Mouse (Mus musculus) small intestine, adult 2 months (tissue): ENCODE results near the gene Otop3. TPM values are rescaled to one million over a fixed set of nuclear protein-coding genes. Genes with fewer than 3 reads are reported as not detected.
"Not testable (repeated sequence)": the region's sequence is repeated elsewhere in the genome, so short reads cannot be mapped to it uniquely, and the experiment has no call there.

Source experiments
- H3K27ac ChIP-seq: fragments of 200-500 bp; 2 replicates; pipeline ENCODE4 v1.5.1; 2012; ENCODE audit warnings: low read depth, low read length, control low read depth, inconsistent platforms; ENCODE audit not compliant: insufficient read depth
- H3K27me3 ChIP-seq: fragments of 200-500 bp; 2 replicates; pipeline ENCODE4 v1.6.1; 2012; ENCODE audit warnings: mild to moderate bottlenecking, moderate library complexity, low read length, inconsistent platforms; ENCODE audit not compliant: control insufficient read depth, insufficient read depth
- H3K36me3 ChIP-seq: fragments of 200-500 bp; 2 replicates; pipeline ENCODE4 v1.6.1; 2012; ENCODE audit warnings: mild to moderate bottlenecking, low read length, control low read depth, inconsistent platforms; ENCODE audit not compliant: control insufficient read depth, insufficient read depth
- H3K4me1 ChIP-seq: fragments of 200-500 bp; 2 replicates; pipeline ENCODE4 v1.6.1; 2012; ENCODE audit warnings: low read length, inconsistent platforms, mixed read lengths; ENCODE audit not compliant: control insufficient read depth, insufficient read depth, insufficient read length
- H3K4me3 ChIP-seq: fragments of 200-500 bp; 2 replicates; pipeline ENCODE4 v1.5.1; 2012; ENCODE audit warnings: low read depth, mild to moderate bottlenecking, control low read depth, inconsistent platforms, low read length, moderate library complexity
- CTCF ChIP-seq: fragments of 200-500 bp; IDR thresholded peaks from 2 replicates; pipeline ENCODE4 v1.5.1; 2012; ENCODE audit warnings: low read depth, mild to moderate bottlenecking, control low read depth, inconsistent platforms, low read length, moderate library complexity, mixed read lengths; ENCODE audit not compliant: insufficient replicate concordance, insufficient read length; ENCODE audit errors: extremely low read depth
- POLR2A ChIP-seq: fragments of 200-500 bp; IDR thresholded peaks from 2 replicates; pipeline ENCODE4 v1.6.1; 2012; ENCODE audit warnings: low read depth, mild to moderate bottlenecking, control low read depth, inconsistent platforms, low read length, moderate library complexity
- WGBS: fragments of 180-500 bp; shearing (Covaris S2); methylation state at CpG from one replicate; pipeline ENCODE4 v1.1.7; 2018; 5-methylcytosine and 5-hydroxymethylcytosine counted together
- polyA plus RNA-seq: library from polyadenylated mRNA; depleted of rRNA; stranded (reverse); fragments of >200 nt; gene quantifications from 2 replicates; pipeline ENCODE4 v1.2.3, GENCODE M21; 2012; rRNA removed

The Otop3 gene
- polyA plus RNA-seq, 1 experiment, result 0.61 TPM

GRCm38 (mm10) chr11:115381743-115382539 is 47.4 kb downstream of the Otop3 start, which contains the start of gene Cdr2l:
TSS of gene Cdr2l (plus strand) at chr11:115381916.
- H3K27ac ChIP-seq, result peak within 1 kb of the TSS; percentile 55
- H3K27me3 ChIP-seq, result no peaks in the 10 kb centered on the region
- no peak for TF ChIP-seq CTCF
- peak; percentile 47; the same call in 1 of the 2 replicates for TF ChIP-seq POLR2A
- H3K4me3 ChIP-seq, result peak within 1 kb of the TSS; percentile 70
- H3K4me1 ChIP-seq, result peaks cover 3% of the 10 kb centered on the region
- H3K36me3 ChIP-seq, result no peaks in the 10 kb centered on the region
- 1% methylated on average over 76 of the region's 76 CpGs for WGBS

GRCm38 (mm10) chr11:115382891-115383290 is 48.4 kb downstream of the Otop3 start:
- WGBS, result 50% methylated on average over 5 of the region's 5 CpGs

DNA sequence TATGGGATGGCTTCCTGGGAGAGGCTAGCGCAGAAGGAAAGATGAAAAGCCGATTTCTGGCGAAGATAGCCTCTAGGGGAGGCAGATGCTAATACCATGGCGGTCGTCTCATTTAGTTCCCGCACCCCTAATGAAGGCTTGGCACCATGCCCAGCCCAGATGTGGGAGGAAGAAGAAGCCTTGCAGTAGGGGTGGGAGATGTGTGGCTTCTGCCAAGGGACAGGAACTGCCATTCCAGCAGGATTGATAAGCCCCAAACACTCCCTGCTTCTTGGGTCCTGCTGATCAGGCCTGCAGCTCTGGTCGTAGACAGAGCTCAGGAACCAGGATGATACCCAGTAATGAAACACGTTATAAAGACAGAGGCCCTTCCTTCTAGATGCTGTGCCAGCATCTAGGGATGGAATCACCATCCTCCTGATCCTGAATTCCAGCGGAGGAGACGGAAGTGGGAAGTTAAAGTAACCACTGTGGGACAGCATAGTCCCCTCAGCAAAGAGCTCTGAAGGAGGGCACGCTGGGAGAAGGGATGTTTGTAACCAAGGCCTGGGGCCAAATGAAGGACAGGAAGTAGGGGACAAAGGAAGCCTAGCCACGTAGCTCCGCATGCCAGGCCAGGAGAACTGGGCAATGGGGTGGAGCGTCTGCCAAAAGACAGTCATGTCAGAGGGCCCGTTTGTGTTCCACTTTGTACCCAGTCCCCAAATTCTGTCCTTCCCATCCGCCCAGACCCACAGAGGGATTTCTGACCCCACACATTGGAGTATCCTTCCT is 49.4 kb downstream of the Otop3 start:
- no peaks in the 10 kb centered on the region for H3K36me3 ChIP-seq
- no peak overlapping the region for H3K4me3 ChIP-seq
- H3K27ac ChIP-seq, result no peak overlapping the region
- H3K4me1 ChIP-seq, result peaks cover 3% of the 10 kb centered on the region
- no peaks in the 10 kb centered on the region for H3K27me3 ChIP-seq
- TF ChIP-seq POLR2A, result no peak
- TF ChIP-seq CTCF, result no peak
- WGBS, result 57% methylated on average over 16 of the region's 16 CpGs

More at GRCm38 (mm10) chr11:115382891-115383290, 48.4 kb downstream of the Otop3 start:
- TF ChIP-seq POLR2A (no peak), CTCF (no peak)
- Histone ChIP-seq H3K27ac (no peak overlapping the region), H3K36me3 (no peaks in the 10 kb centered on the region), H3K4me1 (peaks cover 3% of the 10 kb centered on the region), H3K27me3 (no peaks in the 10 kb centered on the region), H3K4me3 (peak overlapping the region; percentile 70)

- TF ChIP-seq CTCF (no peak), POLR2A (no peak)
- no peaks in the 10 kb centered on the region for H3K36me3 ChIP-seq
- peaks cover 3% of the 10 kb centered on the region for H3K4me1 ChIP-seq
- WGBS, result 85% methylated on average over 5 of the region's 5 CpGs
- no peak overlapping the region for H3K27ac ChIP-seq
- H3K4me3 ChIP-seq, result no peak overlapping the region
- H3K27me3 ChIP-seq, result no peaks in the 10 kb centered on the region
Measured at GRCm38 (mm10) chr11:115384587-115384986, 50.1 kb downstream of the Otop3 start.

GRCm38 (mm10) chr11:115386859-115387258 is 52.3 kb downstream of the Otop3 start:
- 80% methylated on average over 3 of the region's 3 CpGs for WGBS
- not testable (repeated sequence) for H3K4me3 ChIP-seq, H3K4me1 ChIP-seq, H3K27me3 ChIP-seq, H3K36me3 ChIP-seq, H3K27ac ChIP-seq

DNA sequence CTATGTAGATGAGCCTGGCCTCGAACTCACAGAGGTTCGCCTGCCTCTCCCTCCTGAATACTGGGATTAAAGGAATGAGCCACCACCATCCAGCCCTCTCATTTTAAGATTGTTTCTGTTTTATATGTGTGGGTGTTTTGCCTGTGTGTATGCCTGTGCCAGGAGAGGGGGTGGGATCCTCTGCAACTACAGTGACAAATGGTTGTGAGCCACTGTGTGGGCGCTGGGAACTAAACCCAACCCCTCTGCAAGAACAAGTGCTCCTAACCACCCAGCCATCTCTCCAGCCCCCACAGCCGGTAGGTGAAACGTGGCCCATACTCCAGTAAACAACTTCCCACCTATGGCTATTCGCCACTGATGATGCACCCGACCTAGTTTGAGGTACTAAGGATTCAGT is 56.8 kb downstream of the Otop3 start:
- TF ChIP-seq CTCF, result no peak
- TF ChIP-seq POLR2A, result no peak
- no peaks in the 10 kb centered on the region for H3K27me3 ChIP-seq
- no peaks in the 10 kb centered on the region for H3K4me1 ChIP-seq
- WGBS, result 93% methylated on average over 7 of the region's 7 CpGs
- H3K36me3 ChIP-seq, result no peaks in the 10 kb centered on the region
- no peak overlapping the region for H3K4me3 ChIP-seq
- H3K27ac ChIP-seq, result no peak overlapping the region

- H3K27me3 ChIP-seq, result no peaks in the 10 kb centered on the region
- WGBS, result 70% methylated on average over 34 of the region's 34 CpGs
- H3K27ac ChIP-seq, result no peak overlapping the region
- no peaks in the 10 kb centered on the region for H3K36me3 ChIP-seq
- H3K4me3 ChIP-seq, result no peak overlapping the region
- no peaks in the 10 kb centered on the region for H3K4me1 ChIP-seq
- TF ChIP-seq CTCF (no peak), POLR2A (no peak)
Measured at GRCm38 (mm10) chr11:115393721-115394325, 59.3 kb downstream of the Otop3 start.

Other genes with a start within 250 kb of the Otop3 start
- gene Rab37, start 243.3 kb upstream of the Otop3 start, polyA plus RNA-seq, result 0.91 and 2.2 TPM in 2 replicates
- 3.9 and 6.9 TPM in 2 replicates for gene Cd300lf, start 200.7 kb upstream of the Otop3 start, polyA plus RNA-seq
- 314 and 949 TPM in 2 replicates for gene Slc9a3r1, start 171.4 kb upstream of the Otop3 start, polyA plus RNA-seq
- gene Tmem104, start 147.2 kb upstream of the Otop3 start, polyA plus RNA-seq, result 10.0 and 21.0 TPM in 2 replicates
- 22.7 and 35.6 TPM in 2 replicates for gene Nat9, start 146.9 kb upstream of the Otop3 start, polyA plus RNA-seq
- 0.10 and 0.33 TPM in 2 replicates for gene Grin2c, start 67.5 kb upstream of the Otop3 start, polyA plus RNA-seq
- gene Fdxr, start 57.7 kb upstream of the Otop3 start, polyA plus RNA-seq, result 7.8 and 12.2 TPM in 2 replicates
- gene Fads6, start 37.1 kb upstream of the Otop3 start, polyA plus RNA-seq, result 0.71 and 1.4 TPM in 2 replicates
- gene Otop2, start 27.6 kb upstream of the Otop3 start, polyA plus RNA-seq, result 0.08 and 1.3 TPM in 2 replicates
- gene Ush1g, start 12.7 kb upstream of the Otop3 start, polyA plus RNA-seq, result 0.05 and 0.08 TPM in 2 replicates
- gene Hid1, start 33.0 kb downstream of the Otop3 start, polyA plus RNA-seq, result 30.2 and 37.6 TPM in 2 replicates
- gene Cdr2l, start 47.2 kb downstream of the Otop3 start, polyA plus RNA-seq, result 3.8 and 4.2 TPM in 2 replicates
- gene Mrpl58, start 69.0 kb downstream of the Otop3 start, polyA plus RNA-seq, result 42.0 and 45.8 TPM in 2 replicates
- 50.8 and 61.5 TPM in 2 replicates for gene Atp5h, start 85.2 kb downstream of the Otop3 start, polyA plus RNA-seq
- gene Kctd2, start 85.4 kb downstream of the Otop3 start, polyA plus RNA-seq, result 13.4 and 27.3 TPM in 2 replicates
- gene Trim80, start 105.8 kb downstream of the Otop3 start, polyA plus RNA-seq, result 1.5 and 4.7 TPM in 2 replicates
- 98.7 and 220 TPM in 2 replicates for gene Slc16a5, start 127.7 kb downstream of the Otop3 start, polyA plus RNA-seq
- 13.2 and 16.3 TPM in 2 replicates for gene Armc7, start 140.9 kb downstream of the Otop3 start, polyA plus RNA-seq
- 56.8 and 132 TPM in 2 replicates for gene Nt5c, start 157.1 kb downstream of the Otop3 start, polyA plus RNA-seq
- gene Jpt1, start 179.7 kb downstream of the Otop3 start, polyA plus RNA-seq, result 210 and 430 TPM in 2 replicates
- gene Sumo2, start 201.5 kb downstream of the Otop3 start, polyA plus RNA-seq, result 3.6 and 7.0 TPM in 2 replicates
- gene Nup85, start 229.7 kb downstream of the Otop3 start, polyA plus RNA-seq, result 12.6 and 16.8 TPM in 2 replicates